Comparison of ENCODE assay signal across 16 mouse cellular contexts in the genomic region with DNA sequence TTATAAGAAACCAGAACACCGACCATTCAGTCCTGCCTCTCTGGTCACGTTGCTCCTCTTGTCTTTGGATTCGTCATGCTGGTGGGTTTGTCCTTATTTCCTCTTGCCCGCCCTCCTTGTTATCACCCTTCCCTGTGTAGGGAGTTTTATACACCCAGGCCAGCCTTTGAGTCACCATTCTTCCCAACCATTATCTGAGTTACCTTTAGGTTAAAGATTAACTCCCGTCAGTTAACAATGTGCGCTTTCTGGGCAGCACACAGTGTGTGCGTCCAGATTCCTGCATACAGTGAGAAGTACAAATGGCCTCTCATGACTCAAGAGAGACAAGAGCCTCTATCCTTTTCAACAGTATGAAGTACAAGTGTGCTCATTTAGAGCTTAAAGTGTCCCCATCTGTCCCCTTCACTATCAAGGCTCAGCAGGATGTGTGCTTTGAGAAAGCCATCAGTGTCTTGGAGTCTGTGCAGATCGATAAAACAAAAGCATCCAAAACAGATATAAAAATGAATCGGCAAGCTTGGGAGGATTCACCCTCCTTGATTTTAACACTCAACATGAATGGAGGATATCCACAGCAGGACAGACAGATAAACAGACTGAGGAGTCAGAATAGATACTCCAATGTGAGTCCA. TPM values are rescaled to one million over a fixed set of nuclear protein-coding genes. Genes with fewer than 3 reads are reported as not detected.
DNase-seq lines count a peak whose midpoint lies in the region; ATAC-seq and TF ChIP-seq lines count a peak whose summit lies in the region.
"Had no signal": no experiment of that assay in that cellular context is flagged by ENCODE, and none has a peak within 500 bp of the region (broad histone marks: within the 10 kb centered on the region; RNA-seq: fewer than 3 reads in every experiment).

No protein-coding gene starts in this region.

- H3K36me3 ChIP-seq in kidney, embryonic 15.5 days, result no peaks in the 10 kb centered on the region
- no peaks in the 10 kb centered on the region for H3K36me3 ChIP-seq in kidney, embryonic 14.5 days (ENCODE audit: control insufficient read depth, insufficient read depth, low read length)
- H3K36me3 ChIP-seq in G1E (replicated peaks), result no peaks in the 10 kb centered on the region
- no peaks in the 10 kb centered on the region for H3K36me3 ChIP-seq in intestine, embryonic 14.5 days (ENCODE audit: control insufficient read depth, insufficient read depth, low read length)
- no peaks in the 10 kb centered on the region for H3K36me3 ChIP-seq in liver, embryonic 16.5 days (ENCODE audit: control insufficient read depth, insufficient read depth)
- H3K36me3 ChIP-seq: embryonic facial prominence, embryonic 15.5 days; hindbrain, embryonic 12.5 days had no signal

- peaks cover 10% of the 10 kb centered on the region; the same call in 1 of the 2 replicates for H3K4me1 ChIP-seq in kidney, embryonic 15.5 days
- H3K4me1 ChIP-seq in kidney, embryonic 14.5 days (ENCODE audit: control insufficient read depth, insufficient read depth, low read length), result no peaks in the 10 kb centered on the region; the same call in 1 of the 2 replicates
- H3K4me1 ChIP-seq in G1E (ENCODE audit: insufficient read depth, low read depth, low read length), result peaks cover 57% of the 10 kb centered on the region
- H3K4me1 ChIP-seq in intestine, embryonic 14.5 days (replicated peaks; ENCODE audit: control insufficient read depth, insufficient read depth, low read length), result 0 out of 2 replicates have a peak, but pooled peaks cover under 1% of the 10 kb centered on the region
- H3K4me1 ChIP-seq in liver, embryonic 16.5 days (ENCODE audit: control insufficient read depth, low read depth, low read length), result no peaks in the 10 kb centered on the region; the same call in none of the 2 replicates
- H3K4me1 ChIP-seq: hindbrain, embryonic 12.5 days had no signal

- peak; percentile 23 for DNase-seq in G1E (ENCODE audit: low spot score)
- no peak for DNase-seq in intestine, embryonic 14.5 days (ENCODE audit: low spot score)
- no peak for DNase-seq in spleen, postnatal 10 days (ENCODE audit: low spot score in 2 of 2)
- no peak for DNase-seq in frontal cortex, adult 2 months (ENCODE audit: extremely low spot score in 1 of 2, low spot score in 1 of 2)
- DNase-seq in layer of hippocampus, adult 9-11 months, result no peak
- DNase-seq: cerebellum, adult 11 months; gastrocnemius, adult 2 months; left cerebral cortex, postnatal 4 days had no signal

- TF ChIP-seq CTCF in G1E (IDR thresholded peaks at IDR 0.05; ENCODE audit: low read depth, low read length), result no peak

- H3K4me2 ChIP-seq in kidney, embryonic 15.5 days, result no peak overlapping the region
- H3K4me2 ChIP-seq in kidney, embryonic 14.5 days (replicated peaks; ENCODE audit: low read depth, low read length), result no peak overlapping the region
- H3K4me2 ChIP-seq in intestine, embryonic 14.5 days (ENCODE audit: low read length), result peak overlapping the region; percentile 7; the same call in 1 of the 2 replicates
- H3K4me2 ChIP-seq in liver, embryonic 16.5 days (ENCODE audit: low read depth, low read length), result no peak overlapping the region
- H3K4me2 ChIP-seq: embryonic facial prominence, embryonic 15.5 days; hindbrain, embryonic 12.5 days had no signal

- no peaks in the 10 kb centered on the region for H3K9me3 ChIP-seq in kidney, embryonic 15.5 days (replicated peaks)
- no peaks in the 10 kb centered on the region for H3K9me3 ChIP-seq in kidney, embryonic 14.5 days (ENCODE audit: control insufficient read depth, low read length)
- no peaks in the 10 kb centered on the region for H3K9me3 ChIP-seq in G1E (replicated peaks)
- H3K9me3 ChIP-seq in intestine, embryonic 14.5 days (ENCODE audit: control insufficient read depth, low read length), result no peaks in the 10 kb centered on the region
- no peaks in the 10 kb centered on the region for H3K9me3 ChIP-seq in liver, embryonic 16.5 days (replicated peaks; ENCODE audit: control insufficient read depth, low read length)
- H3K9me3 ChIP-seq: embryonic facial prominence, embryonic 15.5 days; hindbrain, embryonic 12.5 days; megakaryocyte, embryonic 14.5 days had no signal

- H3K27ac ChIP-seq in kidney, embryonic 15.5 days, result peak overlapping the region; percentile 49
- H3K27ac ChIP-seq in kidney, embryonic 14.5 days (ENCODE audit: low read depth, low read length), result no peak overlapping the region
- peak overlapping the region; percentile 58 for H3K27ac ChIP-seq in intestine, embryonic 14.5 days (ENCODE audit: low read depth)
- peak overlapping the region; percentile 29; the same call in 1 of the 2 replicates for H3K27ac ChIP-seq in liver, embryonic 16.5 days (ENCODE audit: low read length)
- H3K27ac ChIP-seq: embryonic facial prominence, embryonic 15.5 days; gastrocnemius, adult 2 months; hindbrain, embryonic 12.5 days had no signal

- peak; percentile 69 for ATAC-seq in kidney, embryonic 15.5 days (replicated peaks; ENCODE audit: low FRiP score)
- ATAC-seq in kidney, embryonic 14.5 days (ENCODE audit: low FRiP score, low TSS enrichment), result no peak
- peak; percentile 87 for ATAC-seq in G1E (ENCODE audit: extremely low read depth, insufficient number of reproducible peaks, low FRiP score, poor library complexity, severe bottlenecking)
- peak; percentile 87 for ATAC-seq in intestine, embryonic 14.5 days (replicated peaks; ENCODE audit: low FRiP score, low TSS enrichment, low read depth)
- peak; percentile 61 for ATAC-seq in liver, embryonic 16.5 days (ENCODE audit: low read depth)
- ATAC-seq: forebrain, embryonic 14.5 days had no signal

- no peak overlapping the region for H3K4me3 ChIP-seq in kidney, embryonic 15.5 days (replicated peaks)
- H3K4me3 ChIP-seq in kidney, embryonic 14.5 days (ENCODE audit: low read length), result no peak overlapping the region
- peak overlapping the region; percentile 17; the same call in 1 of the 2 replicates for H3K4me3 ChIP-seq in G1E (ENCODE audit: low read depth, low read length)
- H3K4me3 ChIP-seq in intestine, embryonic 14.5 days (ENCODE audit: low read depth, low read length), result no peak overlapping the region
- H3K4me3 ChIP-seq in liver, embryonic 16.5 days (ENCODE audit: low read depth, low read length), result no peak overlapping the region
- H3K4me3 ChIP-seq: embryonic facial prominence, embryonic 15.5 days; gastrocnemius, adult 2 months; hindbrain, embryonic 12.5 days; megakaryocyte, embryonic 14.5 days had no signal

- H3K27me3 ChIP-seq in kidney, embryonic 15.5 days, result no peaks in the 10 kb centered on the region
- H3K27me3 ChIP-seq in kidney, embryonic 14.5 days (ENCODE audit: control insufficient read depth, insufficient read depth, low read length), result no peaks in the 10 kb centered on the region
- H3K27me3 ChIP-seq in G1E (ENCODE audit: insufficient read depth, low read length), result no peaks in the 10 kb centered on the region
- H3K27me3 ChIP-seq in intestine, embryonic 14.5 days (replicated peaks; ENCODE audit: control insufficient read depth, insufficient read depth, low read length), result no peaks in the 10 kb centered on the region
- no peaks in the 10 kb centered on the region for H3K27me3 ChIP-seq in liver, embryonic 16.5 days (ENCODE audit: control insufficient read depth, insufficient read depth, low read depth, low read length)
- H3K27me3 ChIP-seq: megakaryocyte, embryonic 14.5 days had no signal

- H3K9ac ChIP-seq in kidney, embryonic 15.5 days, result no peak overlapping the region
- no peak overlapping the region for H3K9ac ChIP-seq in kidney, embryonic 14.5 days (ENCODE audit: low read depth, low read length)
- H3K9ac ChIP-seq in intestine, embryonic 14.5 days (ENCODE audit: low read length), result no peak overlapping the region
- no peak overlapping the region for H3K9ac ChIP-seq in liver, embryonic 16.5 days (ENCODE audit: low read depth, low read length)
- H3K9ac ChIP-seq: embryonic facial prominence, embryonic 15.5 days; hindbrain, embryonic 12.5 days had no signal

- 65% methylated on average over 9 of the region's 9 CpGs for WGBS in kidney, embryonic 15.5 days
- WGBS in kidney, embryonic 14.5 days, result 72% methylated on average over 9 of the region's 9 CpGs
- 65% methylated on average over 9 of the region's 9 CpGs for WGBS in intestine, embryonic 14.5 days
- WGBS in liver, embryonic 16.5 days (ENCODE audit: insufficient replicate concordance), result 28% methylated on average over 9 of the region's 9 CpGs

RNA-seq across cellular contexts. Expression of a gene that starts 34.0 kb away (rescaled TPM):
- polyA plus RNA-seq in kidney, embryonic 15.5 days (2015; fragmentation: Nextera tagmentation; extraction: Ambion mirVana), result 8.7 and 10.0 TPM in 2 replicates
- polyA plus RNA-seq in kidney, embryonic 14.5 days (2014; fragmentation: Nextera tagmentation; extraction: Ambion mirVana), result 4.7 and 5.2 TPM in 2 replicates
- total RNA-seq in G1E (2014; fragmentation: Nextera tagmentation) (4.4 TPM in 1 of 2 replicates, not detected in the other), G1E (2017) (not detected in 2 replicates)
- not detected in 2 replicates for polyA plus RNA-seq in G1E (2012)
- polyA plus RNA-seq in intestine, embryonic 14.5 days (2014; fragmentation: Nextera tagmentation; extraction: Ambion mirVana), result 11.5 and 14.7 TPM in 2 replicates
- polyA plus RNA-seq in liver, embryonic 16.5 days (2015; fragmentation: Nextera tagmentation; extraction: Ambion mirVana), result 0.70 and 0.92 TPM in 2 replicates
- polyA plus RNA-seq in frontal cortex, adult 2 months (2012; rRNA removed), result 38.3 and 38.7 TPM in 2 replicates
- total RNA-seq: neutrophil, adult 5-6 weeks had no signal
